In the genomic region with DNA sequence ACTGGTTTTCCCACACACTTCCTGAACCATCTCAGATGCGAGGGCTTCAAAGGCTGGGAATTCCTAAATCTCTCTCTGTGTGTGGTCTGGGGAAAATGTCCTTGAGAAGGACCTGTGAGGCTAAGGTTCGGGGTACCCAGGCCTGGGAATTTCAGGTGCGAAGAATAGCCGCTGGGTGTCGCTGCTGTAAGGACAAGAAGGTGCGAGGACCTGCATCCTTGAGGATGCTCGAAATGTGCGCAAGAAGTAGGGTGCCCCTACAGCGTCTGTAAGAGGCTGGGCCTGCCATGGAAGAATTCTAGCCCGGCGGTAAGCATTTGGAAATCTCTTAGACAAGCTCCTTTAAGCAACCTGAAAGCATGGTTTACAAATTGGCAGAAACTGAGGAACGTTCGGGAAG, we compare ENCODE assay signal across 8 mouse cellular contexts. TPM values are rescaled to one million over a fixed set of nuclear protein-coding genes. Genes with fewer than 3 reads are reported as not detected.
A peak's percentile ranks its signal among the peaks of the same experiment; 100 is the strongest.
DNase-seq lines count a peak whose midpoint lies in the region; ATAC-seq and TF ChIP-seq lines count a peak whose summit lies in the region.

No protein-coding gene starts in this region.

- no peaks in the 10 kb centered on the region for H3K36me3 ChIP-seq in testis, adult 2 months (ENCODE audit: control insufficient read depth, insufficient read depth, low read length)
- H3K36me3 ChIP-seq in hindbrain, embryonic 10.5 days = no peaks in the 10 kb centered on the region
- H3K36me3 ChIP-seq in limb, embryonic 13.5 days = no peaks in the 10 kb centered on the region
- H3K36me3 ChIP-seq in neural tube, embryonic 15.5 days = no peaks in the 10 kb centered on the region; the same call in 1 of the 2 replicates

- DNase-seq in adrenal gland, postnatal 25 days = peak; percentile 17
- DNase-seq in adrenal gland, adult 2 months = no peak
- no peak for DNase-seq in testis, postnatal 14 days (ENCODE audit: low spot score)
- peak; percentile 55 for DNase-seq in hindbrain, embryonic 10.5 days (ENCODE audit: low spot score)
- DNase-seq in gastrocnemius, adult 18-20 months (ENCODE audit: low spot score) = no peak

- TF ChIP-seq CTCF in testis, adult 2 months (IDR thresholded peaks at IDR 0.05; ENCODE audit: control insufficient read depth, insufficient read depth, insufficient replicate concordance, low read depth, low read length) = peak; percentile 32; the same call in 1 of the 2 replicates

- H3K27me3 ChIP-seq in testis, adult 2 months (ENCODE audit: control insufficient read depth, insufficient read depth, low read length) = no peaks in the 10 kb centered on the region
- H3K27me3 ChIP-seq in hindbrain, embryonic 10.5 days (ENCODE audit: insufficient read depth, poor library complexity, severe bottlenecking) = peaks cover 55% of the 10 kb centered on the region
- H3K27me3 ChIP-seq in limb, embryonic 13.5 days = peaks cover 39% of the 10 kb centered on the region
- peaks cover 36% of the 10 kb centered on the region for H3K27me3 ChIP-seq in neural tube, embryonic 15.5 days (replicated peaks)

- H3K9ac ChIP-seq in limb, embryonic 13.5 days = peak overlapping the region; percentile 36; the same call in 1 of the 2 replicates
- H3K9ac ChIP-seq in neural tube, embryonic 15.5 days (replicated peaks) = peak overlapping the region; percentile 34; the same call in 1 of the 2 replicates

- H3K4me3 ChIP-seq in testis, adult 2 months (ENCODE audit: control insufficient read depth, low read depth, low read length) = no peak overlapping the region
- H3K4me3 ChIP-seq in hindbrain, embryonic 10.5 days = peak overlapping the region; percentile 38; the same call in 1 of the 2 replicates
- H3K4me3 ChIP-seq in limb, embryonic 13.5 days = peak overlapping the region; percentile 30
- H3K4me3 ChIP-seq in neural tube, embryonic 15.5 days (replicated peaks) = peak overlapping the region; percentile 43

- peak overlapping the region; percentile 62 for H3K4me2 ChIP-seq in limb, embryonic 13.5 days (replicated peaks)
- H3K4me2 ChIP-seq in neural tube, embryonic 15.5 days = peak overlapping the region; percentile 64

- TF ChIP-seq POLR2A in testis, adult 2 months (IDR thresholded peaks at IDR 0.05; ENCODE audit: control insufficient read depth, low read depth, low read length) = no peak

- no peak for ATAC-seq in limb, embryonic 13.5 days (ENCODE audit: low FRiP score, low read depth)
- peak; percentile 65; the same call in 1 of the 2 replicates for ATAC-seq in neural tube, embryonic 15.5 days (ENCODE audit: low FRiP score)

- 2% methylated on average over 13 of the region's 13 CpGs for WGBS in hindbrain, embryonic 10.5 days
- 1% methylated on average over 13 of the region's 13 CpGs for WGBS in limb, embryonic 13.5 days
- under 1% methylated on average over 13 of the region's 13 CpGs for WGBS in neural tube, embryonic 15.5 days

- no peaks in the 10 kb centered on the region for H3K9me3 ChIP-seq in hindbrain, embryonic 10.5 days
- H3K9me3 ChIP-seq in limb, embryonic 13.5 days = no peaks in the 10 kb centered on the region
- no peaks in the 10 kb centered on the region for H3K9me3 ChIP-seq in neural tube, embryonic 15.5 days (replicated peaks)

- H3K27ac ChIP-seq in testis, adult 2 months (ENCODE audit: control insufficient read depth, insufficient read depth, low read depth, low read length) = no peak overlapping the region
- no peak overlapping the region for H3K27ac ChIP-seq in hindbrain, embryonic 10.5 days
- H3K27ac ChIP-seq in limb, embryonic 13.5 days = no peak overlapping the region
- H3K27ac ChIP-seq in neural tube, embryonic 15.5 days (replicated peaks) = peak overlapping the region; percentile 63; the same call in 1 of the 2 replicates

- 0 out of 2 replicates have a peak, but pooled peaks cover 2% of the 10 kb centered on the region for H3K4me1 ChIP-seq in testis, adult 2 months (ENCODE audit: control insufficient read depth, insufficient read depth, low read length)
- H3K4me1 ChIP-seq in hindbrain, embryonic 10.5 days (replicated peaks) = peaks cover 15% of the 10 kb centered on the region
- peaks cover 14% of the 10 kb centered on the region for H3K4me1 ChIP-seq in limb, embryonic 13.5 days
- peaks cover 13% of the 10 kb centered on the region for H3K4me1 ChIP-seq in neural tube, embryonic 15.5 days

RNA-seq across cellular contexts. Expression of gene T2, which starts 32.7 kb away (rescaled TPM):
- total RNA-seq in adrenal gland, postnatal 25 days (2021) = not detected in 2 replicates
- not detected for total RNA-seq in adrenal gland, adult 2 months (2021)
- not detected in 2 replicates for polyA plus RNA-seq in adrenal gland, adult 2 months (2012; rRNA removed)
- 0.13 and 0.16 TPM in 2 replicates for polyA plus RNA-seq in testis, adult 2 months (2012; rRNA removed)
- polyA plus RNA-seq in hindbrain, embryonic 10.5 days (2016; fragmentation: Nextera tagmentation; extraction: Ambion mirVana) = 0.42 and 0.82 TPM in 2 replicates
- polyA plus RNA-seq in limb, embryonic 13.5 days (2015; fragmentation: Nextera tagmentation; extraction: Ambion mirVana) = 1.1 and 1.3 TPM in 2 replicates
- polyA plus RNA-seq in neural tube, embryonic 15.5 days (2015; fragmentation: Nextera tagmentation; extraction: Ambion mirVana) = 0.65 and 0.79 TPM in 2 replicates
- total RNA-seq in gastrocnemius, adult 18-20 months (2021) = not detected

RNA-seq across cellular contexts. Expression of gene T, which starts 45.8 kb away (rescaled TPM):
- total RNA-seq in adrenal gland, postnatal 25 days (2021) = not detected in 2 replicates
- not detected for total RNA-seq in adrenal gland, adult 2 months (2021)
- polyA plus RNA-seq in adrenal gland, adult 2 months (2012; rRNA removed) = 0.26 and 0.28 TPM in 2 replicates
- 0.09 and 0.28 TPM in 2 replicates for polyA plus RNA-seq in testis, adult 2 months (2012; rRNA removed)
- polyA plus RNA-seq in hindbrain, embryonic 10.5 days (2016; fragmentation: Nextera tagmentation; extraction: Ambion mirVana) = 0.54 and 1.2 TPM in 2 replicates
- 0.61 and 0.97 TPM in 2 replicates for polyA plus RNA-seq in limb, embryonic 13.5 days (2015; fragmentation: Nextera tagmentation; extraction: Ambion mirVana)
- polyA plus RNA-seq in neural tube, embryonic 15.5 days (2015; fragmentation: Nextera tagmentation; extraction: Ambion mirVana) = 0.31 and 0.35 TPM in 2 replicates
- not detected for total RNA-seq in gastrocnemius, adult 18-20 months (2021)

RNA-seq across cellular contexts. Expression of gene Prr18, which starts 51.2 kb away (rescaled TPM):
- total RNA-seq in adrenal gland, postnatal 25 days (2021) = 0.43 and 0.95 TPM in 2 replicates
- under 1 TPM; 0.14 to 0.49 TPM for total RNA-seq in adrenal gland, adult 2 months (2021)
- polyA plus RNA-seq in adrenal gland, adult 2 months (2012; rRNA removed) = 0.25 and 0.38 TPM in 2 replicates
- 0.15 and 0.16 TPM in 2 replicates for polyA plus RNA-seq in testis, adult 2 months (2012; rRNA removed)
- 0.44 and 0.89 TPM in 2 replicates for polyA plus RNA-seq in hindbrain, embryonic 10.5 days (2016; fragmentation: Nextera tagmentation; extraction: Ambion mirVana)
- polyA plus RNA-seq in limb, embryonic 13.5 days (2015; fragmentation: Nextera tagmentation; extraction: Ambion mirVana) = 0.38 and 0.50 TPM in 2 replicates
- polyA plus RNA-seq in neural tube, embryonic 15.5 days (2015; fragmentation: Nextera tagmentation; extraction: Ambion mirVana) = 13.8 and 18.4 TPM in 2 replicates
- total RNA-seq in gastrocnemius, adult 18-20 months (2021) = not detected

Comparison
In these comparisons a context has a peak if more than half of its experiments do, and no peak if none do; other contexts are left out.
1. DNase-seq: peak in adrenal gland, postnatal 25 days (single experiment) and hindbrain, embryonic 10.5 days (single experiment); none in adrenal gland, adult 2 months (single experiment), testis, postnatal 14 days (single experiment) and gastrocnemius, adult 18-20 months (single experiment).